Mouse (Mus musculus): ENCODE measurements around the gene Galnt7.

DNA sequence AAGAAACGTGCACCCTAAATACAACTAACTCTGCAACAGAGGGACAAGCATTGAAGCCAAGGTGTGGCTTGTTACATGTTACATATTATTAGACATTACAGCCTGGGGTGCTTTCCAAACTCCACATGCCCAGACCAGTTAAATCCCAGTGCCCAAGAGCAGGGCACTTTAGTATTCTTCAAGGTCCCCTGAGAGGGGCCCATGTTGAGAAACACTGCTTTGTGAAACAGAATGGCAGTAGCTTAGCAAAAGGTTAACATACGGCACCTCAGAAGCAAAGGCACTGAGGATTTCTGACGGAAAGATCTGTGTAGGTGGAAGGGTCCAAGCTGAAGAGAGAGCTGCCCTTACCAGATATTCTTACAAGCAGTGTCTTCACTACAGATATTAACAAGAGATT is 67.0 kb downstream of the Galnt7 start:
- no peak for TF ChIP-seq GATA1 (IDR thresholded peaks at IDR 0.05; ENCODE audit: borderline replicate concordance, low read length)
- no peak for TF ChIP-seq FLI1 (IDR thresholded peaks at IDR 0.05; ENCODE audit: low read length)
